Mouse (Mus musculus) hindbrain, embryonic 12.5 days (tissue): ENCODE results near the gene Gm28551. TPM values are rescaled to one million over a fixed set of nuclear protein-coding genes. Genes with fewer than 3 reads are reported as not detected.
A peak's percentile ranks its signal among the peaks of the same experiment; 100 is the strongest.
"Not testable (repeated sequence)": the region's sequence is repeated elsewhere in the genome, so short reads cannot be mapped to it uniquely, and the experiment has no call there.

Source experiments
- ATAC-seq: fragments of 200-750 bp; cut with Nextera tagmentation; 2 replicates; pipeline ENCODE4 v1.8.0; 2017; ENCODE audit warnings: moderate TSS enrichment; ENCODE audit not compliant: low FRiP score
- H3K27ac ChIP-seq: fragments of 300-500 bp; sonication (generic); 2 replicates; pipeline ENCODE4 v1.5.1; 2016; ENCODE audit warnings: mild to moderate bottlenecking
- H3K27me3 ChIP-seq: fragments of 300-500 bp; sonication (generic); 2 replicates; pipeline ENCODE4 v1.6.1; 2016; ENCODE audit warnings: mild to moderate bottlenecking
- H3K36me3 ChIP-seq: fragments of 300-500 bp; sonication (generic); 2 replicates; pipeline ENCODE4 v1.6.1; 2016; ENCODE audit warnings: mild to moderate bottlenecking
- H3K4me1 ChIP-seq: fragments of 300-500 bp; sonication (generic); 2 replicates; pipeline ENCODE4 v1.6.1; 2016
- H3K4me2 ChIP-seq: fragments of 300-500 bp; sonication (generic); replicated peaks from 2 replicates; pipeline ENCODE4 v1.6.1; 2016; ENCODE audit warnings: mild to moderate bottlenecking
- H3K4me3 ChIP-seq: fragments of 300-500 bp; sonication (generic); 2 replicates; pipeline ENCODE4 v1.5.1; 2016; ENCODE audit warnings: mild to moderate bottlenecking
- H3K9ac ChIP-seq: fragments of 300-500 bp; sonication (generic); 2 replicates; pipeline ENCODE4 v1.6.1; 2016; ENCODE audit warnings: mild to moderate bottlenecking, moderate library complexity
- H3K9me3 ChIP-seq: fragments of 300-500 bp; sonication (generic); replicated peaks from 2 replicates; pipeline ENCODE4 v1.6.1; 2016; ENCODE audit warnings: mild to moderate bottlenecking
- WGBS: fragments of 180-500 bp; shearing (Covaris S2); methylation state at CpG from one replicate; pipeline ENCODE4 v1.1.7; 2016; 5-methylcytosine and 5-hydroxymethylcytosine counted together
- polyA plus RNA-seq: library from polyadenylated mRNA; unstranded; fragments of >200 nt; fragmentation: Nextera tagmentation; extraction: Ambion mirVana; gene quantifications from 2 replicates; pipeline ENCODE4 v1.2.1, GENCODE M21; 2016

Gene Gm28551
- polyA plus RNA-seq: 1.4 and 2.1 TPM in 2 replicates

DNA sequence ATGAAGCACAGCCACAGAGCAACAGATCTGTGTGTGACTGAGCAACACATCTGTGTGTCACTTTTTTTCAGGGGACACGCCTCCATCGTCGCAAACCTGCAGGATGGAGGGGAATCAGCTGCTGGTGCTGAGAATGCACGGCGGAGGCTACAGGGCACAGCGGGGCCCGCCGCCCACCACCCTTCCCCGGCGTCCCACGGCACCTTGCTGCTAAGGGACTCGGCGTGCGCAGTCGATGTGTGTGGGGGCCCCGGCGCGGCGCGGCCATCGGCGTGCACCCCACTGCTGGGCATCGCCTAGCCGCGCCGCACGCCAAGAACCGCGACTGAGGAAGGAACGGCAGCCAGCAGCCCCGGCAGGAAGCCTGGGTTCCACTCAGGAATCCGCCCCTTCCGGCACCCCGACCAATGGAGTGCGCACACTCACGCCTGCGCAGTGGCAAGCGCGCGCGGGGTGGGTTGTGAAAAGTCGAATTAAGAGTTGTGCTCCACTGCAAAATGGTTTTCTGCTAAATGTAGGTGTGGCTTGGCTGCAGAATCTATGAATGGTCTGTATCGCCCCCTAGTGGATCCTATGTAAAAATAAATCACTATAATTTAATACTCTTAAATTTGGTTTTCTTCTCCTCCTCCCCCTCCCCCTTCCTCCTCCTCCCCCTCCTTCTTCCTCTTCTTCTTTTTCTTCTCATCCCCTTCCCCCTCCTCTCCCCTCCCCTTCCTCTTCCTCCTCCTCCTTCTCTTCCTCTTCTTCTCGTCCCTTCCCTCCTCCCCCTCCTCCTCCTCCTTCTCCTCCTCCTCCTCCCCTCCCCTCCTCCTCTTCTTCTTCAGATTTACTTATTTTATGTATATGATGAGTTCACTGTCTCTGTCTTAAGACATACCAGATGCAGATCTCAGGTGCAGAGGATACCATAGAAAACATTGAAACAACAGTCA lies at the start of gene Gm28551, which contains the start of the genes Asdurf and Asnsd1:
Gm28551 (minus strand) TSS at position 341 of the 935 bp plus-strand sequence.
Asdurf (minus strand) TSS at position 293 of the 935 bp plus-strand sequence.
Asnsd1 (minus strand) TSS at position 426 of the 935 bp plus-strand sequence.
- peak within 1 kb of the TSS; percentile 91 for H3K27ac ChIP-seq
- peaks cover 13% of the 10 kb centered on the region for H3K36me3 ChIP-seq
- H3K27me3 ChIP-seq: no peaks in the 10 kb centered on the region
- peak within 1 kb of the TSS; percentile 53 for H3K4me2 ChIP-seq
- H3K4me1 ChIP-seq: peaks cover 6% of the 10 kb centered on the region
- WGBS: under 1% methylated on average over 43 of the region's 44 CpGs
- peak within 1 kb of the TSS; percentile 80 for H3K4me3 ChIP-seq
- peak; percentile 100 for ATAC-seq
- H3K9me3 ChIP-seq: no peaks in the 10 kb centered on the region
- peak within 1 kb of the TSS; percentile 95 for H3K9ac ChIP-seq

DNA sequence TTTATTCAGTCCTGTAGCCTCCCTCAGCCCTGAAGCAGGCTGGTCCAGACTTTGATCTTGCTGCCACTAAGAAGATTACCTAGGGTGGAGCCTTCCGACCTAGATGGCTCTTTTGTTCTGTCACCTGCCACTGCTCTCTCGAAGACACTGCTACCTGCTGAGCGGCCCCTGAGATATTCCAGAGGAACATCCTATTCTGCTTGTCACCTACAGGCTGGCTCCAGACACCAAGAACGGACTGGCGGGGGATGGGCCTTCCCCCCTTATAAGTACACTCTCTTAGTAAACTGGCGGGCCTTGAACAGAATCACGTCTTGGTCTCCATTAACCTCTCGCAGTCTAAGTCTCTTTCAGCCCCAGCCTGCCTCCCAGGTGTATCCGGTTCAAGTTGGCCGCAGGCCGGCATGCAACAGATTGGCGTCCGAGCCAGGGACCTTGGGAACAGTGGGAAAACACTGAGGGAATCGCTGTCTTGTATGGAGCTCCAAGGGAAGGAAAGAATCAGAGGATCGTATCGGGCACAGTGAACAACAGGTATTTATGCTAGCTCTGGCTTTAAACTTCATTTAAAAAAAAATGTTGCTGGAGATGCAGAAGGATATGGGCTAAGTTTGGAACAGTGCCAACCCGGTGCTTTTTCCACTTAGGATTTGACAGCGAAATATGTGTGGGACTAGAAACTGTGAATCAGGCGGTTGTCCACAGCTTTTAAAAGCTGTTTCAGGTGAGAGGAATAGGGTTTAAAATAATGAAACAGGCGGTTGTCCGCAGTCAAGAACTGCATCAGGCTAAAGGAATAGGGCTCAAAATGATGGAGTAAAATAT lies 41.7 kb upstream of the Gm28551 start:
- not testable (repeated sequence) for H3K4me1 ChIP-seq, H3K27ac ChIP-seq, H3K36me3 ChIP-seq, H3K27me3 ChIP-seq, H3K4me3 ChIP-seq, H3K9me3 ChIP-seq, ATAC-seq, H3K9ac ChIP-seq
- H3K4me2 ChIP-seq: peak overlapping the region; percentile 22
- 36% methylated on average over 21 of the region's 21 CpGs for WGBS

DNA sequence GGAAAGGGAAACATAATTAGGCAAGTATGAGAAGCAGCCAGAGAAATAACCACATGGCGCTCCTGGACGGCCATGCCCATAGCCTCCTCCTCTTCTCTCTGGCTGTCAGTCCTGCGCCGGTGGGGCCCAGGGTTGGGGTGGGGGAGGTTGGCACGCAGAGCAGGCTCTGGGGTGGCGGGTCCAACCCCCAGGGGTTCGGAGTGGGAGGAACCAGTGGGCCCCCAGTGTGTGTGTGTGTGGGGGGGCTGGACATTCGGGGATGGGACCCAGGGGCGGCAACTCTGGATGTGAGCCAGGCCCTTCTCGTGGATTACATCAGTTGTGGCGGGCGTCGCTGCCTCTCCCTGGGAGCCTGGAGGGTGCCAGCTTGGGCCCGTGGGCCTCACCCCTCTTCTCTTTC lies 36.3 kb upstream of the Gm28551 start:
- no peak for ATAC-seq
- 92% methylated on average over 10 of the region's 14 CpGs for WGBS

DNA sequence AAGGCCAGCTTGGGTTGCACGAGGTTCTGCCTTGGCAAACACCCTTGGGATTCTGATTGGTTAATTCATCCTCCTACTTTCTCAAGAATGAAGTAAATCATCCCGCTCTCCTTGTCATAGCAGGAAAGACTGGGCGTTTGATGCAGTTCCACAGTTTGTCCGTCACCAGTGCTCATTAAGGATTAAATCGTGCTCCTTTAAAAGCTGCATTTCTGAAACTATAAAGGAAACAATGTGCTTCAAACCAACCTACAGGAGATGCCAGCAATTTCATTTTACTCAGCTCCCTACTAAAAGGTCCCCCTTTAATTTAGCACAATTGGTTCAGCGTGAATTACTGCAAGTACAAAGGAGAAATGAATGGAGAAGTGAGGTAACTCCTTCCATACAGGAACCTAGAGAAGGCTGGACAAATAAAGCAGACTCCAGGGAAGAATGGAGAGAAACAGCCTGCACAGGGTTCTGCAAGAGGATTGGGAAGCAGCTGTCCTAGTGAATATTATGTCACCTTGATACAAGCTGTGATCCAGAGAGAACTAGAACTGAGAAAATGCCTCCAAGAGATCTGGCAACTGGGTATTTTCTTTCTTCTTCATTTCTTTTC lies 31.7 kb upstream of the Gm28551 start:
- WGBS: 74% methylated on average over 6 of the region's 6 CpGs
- Histone ChIP-seq H3K36me3 (no peaks in the 10 kb centered on the region), H3K4me1 (no peaks in the 10 kb centered on the region), H3K27me3 (no peaks in the 10 kb centered on the region), H3K9me3 (no peaks in the 10 kb centered on the region), H3K27ac (no peak overlapping the region), H3K4me2 (no peak overlapping the region), H3K9ac (no peak overlapping the region), H3K4me3 (no peak overlapping the region)
- no peak for ATAC-seq

More for the DNA sequence above, 36.3 kb upstream of the Gm28551 start:
- no peak overlapping the region for H3K9ac ChIP-seq
- no peak overlapping the region for H3K27ac ChIP-seq
- no peaks in the 10 kb centered on the region for H3K4me1 ChIP-seq
- H3K27me3 ChIP-seq: no peaks in the 10 kb centered on the region
- H3K9me3 ChIP-seq: no peaks in the 10 kb centered on the region
- no peaks in the 10 kb centered on the region for H3K36me3 ChIP-seq
- no peak overlapping the region for H3K4me3 ChIP-seq
- H3K4me2 ChIP-seq: no peak overlapping the region

DNA sequence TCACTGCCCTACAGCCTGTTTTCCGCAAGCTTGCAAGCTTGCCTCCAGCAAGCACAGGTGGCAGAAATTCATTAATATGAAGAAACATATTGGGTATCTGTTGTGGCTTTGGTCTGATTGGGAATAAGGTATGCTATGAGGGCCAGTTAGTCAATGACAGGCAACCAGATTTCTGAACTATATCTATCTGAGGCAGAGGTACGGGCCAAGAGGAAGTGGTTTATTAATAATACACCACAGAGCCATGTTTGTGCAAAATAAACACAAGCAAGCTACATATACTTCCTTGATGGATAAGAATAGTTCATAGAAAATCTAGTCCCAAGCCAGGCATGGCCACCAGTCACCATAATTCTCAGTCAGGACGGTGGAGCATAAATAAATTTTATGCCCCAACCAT lies 25.3 kb upstream of the Gm28551 start:
- no peak for ATAC-seq
- 70% methylated on average over 3 of the region's 3 CpGs for WGBS
- no peaks in the 10 kb centered on the region for H3K36me3 ChIP-seq
- no peaks in the 10 kb centered on the region for H3K9me3 ChIP-seq
- no peaks in the 10 kb centered on the region for H3K4me1 ChIP-seq
- no peaks in the 10 kb centered on the region for H3K27me3 ChIP-seq
- no peak overlapping the region for H3K27ac ChIP-seq
- H3K4me3 ChIP-seq: no peak overlapping the region
- H3K9ac ChIP-seq: no peak overlapping the region
- H3K4me2 ChIP-seq: no peak overlapping the region

DNA sequence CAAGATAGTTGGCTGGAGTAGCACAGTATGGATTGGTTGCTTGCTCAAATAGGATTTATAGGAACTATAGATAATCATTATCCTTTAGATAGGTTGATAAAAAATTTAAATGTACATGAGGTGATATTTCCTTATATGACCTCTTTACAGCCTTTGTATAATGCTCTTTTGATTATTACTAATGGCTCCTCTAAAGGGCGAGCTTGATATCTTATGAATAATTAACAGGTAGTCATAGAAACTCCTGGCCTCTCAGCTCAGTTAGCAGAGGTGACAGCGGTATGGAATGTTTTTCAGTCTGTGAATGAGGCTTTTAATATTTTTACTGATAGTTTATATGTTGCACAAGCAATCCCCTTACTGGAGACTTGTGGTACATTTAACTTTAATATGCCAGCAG lies 23.5 kb upstream of the Gm28551 start:
- not testable (repeated sequence) for H3K9me3 ChIP-seq, H3K9ac ChIP-seq, H3K36me3 ChIP-seq, H3K27ac ChIP-seq, ATAC-seq, H3K4me3 ChIP-seq, H3K4me2 ChIP-seq, H3K4me1 ChIP-seq, H3K27me3 ChIP-seq
- WGBS: 90% methylated on average over 2 of the region's 2 CpGs

DNA sequence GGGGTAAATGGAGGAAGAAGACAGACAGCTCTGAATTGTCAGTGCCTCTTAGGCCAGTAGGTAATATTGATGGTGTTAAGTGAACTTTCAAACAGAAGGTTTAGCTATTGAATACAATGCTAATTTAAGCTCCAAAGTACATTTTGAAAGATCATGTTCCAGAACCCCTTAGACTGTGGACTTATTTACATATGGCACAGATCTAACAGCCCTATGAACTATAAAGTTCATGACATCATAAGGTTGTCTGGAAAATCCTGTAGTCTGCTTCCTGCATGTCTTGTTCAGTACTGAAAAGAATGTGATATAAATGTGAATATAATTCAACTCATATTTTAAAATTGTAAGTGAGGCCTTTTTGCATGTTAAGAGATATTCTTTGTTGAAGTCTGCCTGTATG lies 6.5 kb upstream of the Gm28551 start:
- Histone ChIP-seq H3K9me3 (no peaks in the 10 kb centered on the region), H3K27ac (no peak overlapping the region), H3K4me2 (no peak overlapping the region), H3K9ac (no peak overlapping the region), H3K4me3 (no peak overlapping the region), H3K4me1 (no peaks in the 10 kb centered on the region), H3K36me3 (no peaks in the 10 kb centered on the region), H3K27me3 (no peaks in the 10 kb centered on the region)
- no peak for ATAC-seq

DNA sequence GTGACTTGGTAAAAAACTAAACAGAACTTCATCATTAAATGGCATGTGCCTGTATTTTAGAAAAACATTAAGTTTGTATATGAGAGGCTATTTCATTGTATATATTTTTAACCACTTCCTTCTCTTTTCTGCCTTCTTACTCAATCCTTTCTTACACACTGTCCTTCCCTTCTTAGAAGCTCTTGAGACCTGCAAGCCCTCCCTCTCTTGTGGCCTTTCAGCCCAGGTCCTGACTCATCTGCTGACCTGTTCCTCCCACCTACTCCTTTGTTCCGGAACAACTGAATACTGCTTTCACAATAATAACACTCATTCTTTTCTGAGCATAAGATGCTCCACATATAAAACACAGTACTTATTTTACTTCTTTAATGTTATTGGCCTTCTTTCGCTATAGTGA lies 11.4 kb downstream of the Gm28551 start:
- no peaks in the 10 kb centered on the region for H3K27me3 ChIP-seq
- H3K9me3 ChIP-seq: peaks cover 17% of the 10 kb centered on the region; the same call in 1 of the 2 replicates
- 100% methylated on average over 2 of the region's 2 CpGs for WGBS
- H3K9ac ChIP-seq: no peak overlapping the region
- peaks cover 51% of the 10 kb centered on the region for H3K36me3 ChIP-seq
- no peak overlapping the region for H3K4me2 ChIP-seq
- ATAC-seq: no peak
- H3K4me3 ChIP-seq: no peak overlapping the region
- no peak overlapping the region for H3K27ac ChIP-seq
- H3K4me1 ChIP-seq: no peaks in the 10 kb centered on the region

DNA sequence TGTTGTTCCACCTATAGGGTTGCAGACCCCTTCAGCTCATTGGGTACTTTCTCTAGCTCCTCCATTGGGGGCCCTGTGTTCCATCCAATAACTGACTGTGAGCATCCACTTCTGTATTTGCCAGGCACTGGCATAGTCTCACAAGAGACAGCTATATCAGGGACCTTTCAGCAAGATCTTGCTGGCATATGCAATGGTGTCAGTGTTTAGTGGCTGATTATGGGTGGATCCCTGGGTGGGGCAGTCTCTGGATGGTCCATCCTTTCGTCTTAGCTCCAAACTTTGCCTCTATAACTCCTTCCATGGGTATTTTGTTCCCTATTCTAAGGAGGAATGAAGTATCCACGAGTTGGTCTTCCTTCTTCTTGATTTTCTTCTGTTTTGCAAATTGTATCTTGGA lies 15.1 kb downstream of the Gm28551 start:
- H3K4me1 ChIP-seq, H3K27ac ChIP-seq: not testable (repeated sequence)
- 72% methylated on average over 2 of the region's 2 CpGs for WGBS

DNA sequence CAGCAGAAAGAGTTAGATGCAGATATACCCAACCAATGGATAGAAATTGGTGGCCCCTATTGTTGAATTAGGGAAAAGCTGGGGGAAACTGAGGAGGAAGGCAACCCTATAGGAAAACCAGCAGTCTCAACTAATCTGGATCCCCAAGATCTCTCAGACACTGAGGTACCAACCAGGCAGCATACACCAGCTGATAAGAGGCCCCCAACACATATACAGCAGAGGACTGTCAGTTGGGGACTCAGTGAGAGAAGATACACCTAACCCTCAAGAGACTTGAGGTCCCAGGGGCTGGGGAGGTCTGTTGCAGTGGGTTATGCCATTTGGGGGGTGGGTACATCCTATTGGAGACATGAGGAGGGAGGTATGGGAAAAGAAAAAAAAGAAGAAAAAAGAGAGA lies 17.0 kb downstream of the Gm28551 start:
- Histone ChIP-seq H3K4me2 (no peak overlapping the region), H3K9ac (no peak overlapping the region), H3K36me3 (peaks cover 3% of the 10 kb centered on the region; the same call in 1 of the 2 replicates), H3K9me3 (peaks cover 7% of the 10 kb centered on the region; the same call in 1 of the 2 replicates), H3K27ac (no peak overlapping the region), H3K27me3 (no peaks in the 10 kb centered on the region), H3K4me1 (no peaks in the 10 kb centered on the region), H3K4me3 (no peak overlapping the region)
- ATAC-seq: no peak

More for the DNA sequence above, 15.1 kb downstream of the Gm28551 start:
- not testable (repeated sequence) for H3K27me3 ChIP-seq, H3K4me2 ChIP-seq, H3K4me3 ChIP-seq, H3K9ac ChIP-seq, ATAC-seq
- peaks cover 20% of the 10 kb centered on the region; the same call in 1 of the 2 replicates for H3K9me3 ChIP-seq
- peaks cover 22% of the 10 kb centered on the region for H3K36me3 ChIP-seq

DNA sequence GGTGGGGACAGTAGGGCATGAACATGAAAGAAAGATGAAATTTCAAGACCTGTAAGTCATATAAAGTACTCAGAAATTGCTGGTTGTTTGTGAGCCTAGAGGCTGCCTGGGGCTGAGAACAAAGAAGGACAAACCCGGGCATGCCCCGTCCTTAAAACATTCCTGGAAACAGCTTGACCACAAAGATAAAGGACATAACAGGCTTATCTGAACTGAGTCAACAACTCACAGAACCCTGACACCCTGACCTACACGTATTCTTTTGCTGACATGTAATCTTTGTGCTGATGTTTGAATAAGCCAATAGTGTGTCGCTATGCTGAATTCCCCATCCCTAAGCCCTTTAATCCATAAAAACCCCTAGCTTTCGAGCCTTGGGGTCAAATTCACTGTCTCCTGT lies 18.9 kb downstream of the Gm28551 start:
- H3K9ac ChIP-seq, H3K9me3 ChIP-seq, ATAC-seq, H3K4me3 ChIP-seq, H3K4me2 ChIP-seq, H3K4me1 ChIP-seq, H3K27me3 ChIP-seq, H3K27ac ChIP-seq, H3K36me3 ChIP-seq: not testable (repeated sequence)
- 85% methylated on average over 5 of the region's 5 CpGs for WGBS
